Mouse (Mus musculus): ENCODE results near the gene Babam2. TPM values are rescaled to one million over a fixed set of nuclear protein-coding genes. Genes with fewer than 3 reads are reported as not detected.

The Babam2 gene
- total RNA-seq, 4 experiments from 2014 or later, result 43.3 to 54.7 (median 48.8) TPM

GRCm38 (mm10) chr5:31983817-31984368 is 286.4 kb downstream of the Babam2 start:
- no peak for DNase-seq (ENCODE audit: low spot score in 2 of 2)

DNA sequence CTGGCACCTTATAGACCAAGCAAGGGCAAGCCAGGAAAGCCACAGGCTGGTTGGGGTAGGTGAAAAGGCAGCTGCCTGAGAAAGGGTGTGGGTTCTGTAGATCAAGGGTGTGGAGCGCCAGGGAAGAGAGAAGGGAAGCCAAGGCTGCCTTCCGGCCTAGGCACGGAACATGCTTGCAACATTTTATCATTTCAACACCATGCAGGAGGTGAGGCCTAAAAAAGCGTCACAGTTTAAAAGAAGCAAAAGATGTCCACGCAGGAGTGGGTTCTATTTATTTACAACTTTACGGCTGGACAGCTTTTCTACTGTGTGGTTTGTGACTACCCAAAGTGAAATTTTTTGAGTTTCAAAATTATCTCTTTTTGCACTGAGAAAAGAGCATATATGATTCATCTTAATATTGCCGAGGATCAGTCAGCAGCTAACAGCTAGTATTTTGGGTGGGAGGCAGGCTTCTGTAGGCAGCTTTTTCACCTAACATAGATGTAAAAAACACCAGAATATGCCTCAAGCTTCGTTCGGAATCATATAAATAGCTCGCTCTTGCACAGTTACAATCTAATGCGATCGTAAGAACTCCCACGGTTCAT is 287.0 kb downstream of the Babam2 start:
- DNase-seq (ENCODE audit: low spot score in 2 of 2), result peak in 1 of 2 experiments; percentile 60

GRCm38 (mm10) chr5:31985021-31985420 is 287.5 kb downstream of the Babam2 start:
- no peak for DNase-seq (ENCODE audit: low spot score in 2 of 2)

- DNase-seq (ENCODE audit: low spot score in 2 of 2), result no peak
Measured at GRCm38 (mm10) chr5:31987541-31988307, 290.2 kb downstream of the Babam2 start.

- no peak for DNase-seq (ENCODE audit: low spot score in 2 of 2)
Measured at GRCm38 (mm10) chr5:31997189-31997954, 299.9 kb downstream of the Babam2 start.

DNA sequence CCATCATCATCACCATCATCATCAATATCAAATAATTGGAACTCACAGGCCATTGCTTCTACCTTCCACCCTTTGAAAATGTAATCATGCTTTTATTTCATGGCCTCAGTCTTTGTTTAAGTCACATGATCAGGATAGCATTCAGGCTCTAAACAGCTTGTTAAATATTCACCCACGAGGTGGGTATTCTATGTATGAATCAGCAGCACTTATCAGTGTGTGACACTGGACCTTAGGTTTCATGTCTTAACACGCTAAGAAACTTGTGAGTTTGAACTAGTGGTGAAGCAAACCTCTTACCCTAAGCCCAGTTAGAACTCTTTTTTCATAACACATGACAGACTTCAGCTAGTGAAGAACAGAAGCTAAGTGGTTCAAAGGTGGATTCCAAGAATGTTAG is 301.3 kb downstream of the Babam2 start:
- DNase-seq (ENCODE audit: low spot score in 2 of 2), result no peak

- no peak for DNase-seq (ENCODE audit: low spot score in 2 of 2)
Measured at GRCm38 (mm10) chr5:32000076-32000475, 302.6 kb downstream of the Babam2 start.

DNA sequence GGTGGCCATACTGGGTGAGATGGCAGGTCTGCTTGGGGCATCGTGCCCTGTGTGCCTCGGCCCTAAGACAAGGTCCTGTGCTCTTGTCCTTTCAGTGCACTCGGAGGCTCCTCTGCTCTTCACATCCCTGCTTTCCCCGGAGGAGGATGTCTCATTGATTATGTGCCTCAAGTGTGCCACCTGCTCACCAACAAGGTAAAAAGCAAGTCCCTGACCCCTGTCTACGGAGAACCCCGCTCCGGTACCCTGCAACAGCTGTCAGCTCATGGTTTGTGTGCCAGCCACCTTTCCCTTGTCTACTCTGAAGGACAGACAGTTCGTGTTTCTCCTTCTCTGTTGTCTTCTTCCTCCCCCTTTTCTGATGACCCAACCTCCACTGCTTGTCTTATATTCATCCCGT is 303.8 kb downstream of the Babam2 start:
- DNase-seq (ENCODE audit: low spot score in 2 of 2), result no peak

- DNase-seq (ENCODE audit: low spot score in 2 of 2), result no peak
Measured at GRCm38 (mm10) chr5:32001771-32002170, 304.3 kb downstream of the Babam2 start.

GRCm38 (mm10) chr5:32008401-32008800 is 310.9 kb downstream of the Babam2 start:
- no peak for DNase-seq (ENCODE audit: low spot score in 2 of 2)

DNA sequence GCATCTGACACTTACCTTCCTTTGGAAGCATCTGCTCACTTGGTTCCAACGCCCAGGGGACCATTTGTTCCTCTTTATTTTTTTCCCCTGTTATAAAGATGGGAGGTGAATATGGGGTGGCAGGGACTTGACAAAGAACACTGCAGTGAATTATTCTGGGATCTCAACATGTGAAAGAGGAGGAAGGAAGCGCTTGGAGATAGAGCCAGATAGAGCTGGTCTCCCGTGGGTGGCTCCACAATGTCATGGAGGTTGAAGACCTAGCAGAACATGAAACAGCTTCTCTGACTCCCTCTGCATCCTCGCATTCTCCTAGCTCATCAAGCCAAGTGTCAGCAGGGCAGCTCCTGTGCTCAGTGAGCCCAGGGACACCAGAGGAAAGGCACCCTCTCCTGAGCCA is 312.6 kb downstream of the Babam2 start:
- DNase-seq (ENCODE audit: low spot score in 2 of 2), result peak in 1 of 2 experiments; percentile 55

GRCm38 (mm10) chr5:32013053-32013452 is 315.6 kb downstream of the Babam2 start:
- DNase-seq (ENCODE audit: low spot score in 2 of 2), result no peak

DNA sequence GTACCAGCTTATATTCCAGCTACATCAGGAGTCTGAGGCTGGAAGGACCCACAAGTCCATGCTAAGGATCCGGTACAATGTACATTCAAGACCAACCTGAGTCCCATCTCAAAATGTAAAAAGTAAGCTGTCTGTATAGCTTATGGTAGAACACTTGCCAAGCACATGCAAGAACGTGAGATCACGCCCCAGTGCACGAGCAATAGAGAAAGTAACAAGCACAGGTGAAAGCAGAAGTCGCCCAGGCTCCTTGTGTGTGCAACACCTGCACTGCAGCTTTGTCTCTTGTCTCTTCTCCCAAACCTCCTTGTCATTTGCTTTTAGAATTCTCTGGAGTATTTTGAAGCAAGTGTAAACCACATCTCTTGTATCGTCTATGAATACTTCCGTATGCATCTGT is 317.3 kb downstream of the Babam2 start:
- DNase-seq (ENCODE audit: low spot score in 2 of 2), result no peak

DNA sequence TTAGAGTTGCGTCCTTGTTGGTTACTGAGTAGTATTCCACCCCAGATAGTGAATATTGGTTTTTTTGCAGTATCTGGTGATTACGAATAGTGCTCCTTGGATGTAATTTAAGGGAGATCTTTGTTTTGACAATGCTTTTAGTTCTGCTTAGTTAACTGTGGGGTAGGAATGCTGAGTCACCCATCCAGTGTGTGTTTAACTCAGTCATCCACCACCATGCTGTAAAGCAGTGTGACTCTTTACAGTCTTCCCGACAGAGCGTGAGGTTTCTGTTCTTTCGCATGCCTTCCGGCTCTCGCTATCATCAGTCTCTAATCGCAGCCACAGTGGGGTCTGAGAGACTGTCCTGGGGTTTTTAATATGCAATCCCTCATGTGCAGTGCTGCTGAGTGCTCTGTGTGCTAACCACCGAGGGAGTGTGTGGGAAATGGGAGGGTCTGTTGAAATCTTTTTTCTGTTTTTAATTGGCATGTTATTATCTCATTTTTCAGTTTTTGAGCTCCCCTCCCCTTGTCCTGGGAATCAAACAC is 318.5 kb downstream of the Babam2 start:
- no peak for DNase-seq (ENCODE audit: low spot score in 2 of 2)

DNA sequence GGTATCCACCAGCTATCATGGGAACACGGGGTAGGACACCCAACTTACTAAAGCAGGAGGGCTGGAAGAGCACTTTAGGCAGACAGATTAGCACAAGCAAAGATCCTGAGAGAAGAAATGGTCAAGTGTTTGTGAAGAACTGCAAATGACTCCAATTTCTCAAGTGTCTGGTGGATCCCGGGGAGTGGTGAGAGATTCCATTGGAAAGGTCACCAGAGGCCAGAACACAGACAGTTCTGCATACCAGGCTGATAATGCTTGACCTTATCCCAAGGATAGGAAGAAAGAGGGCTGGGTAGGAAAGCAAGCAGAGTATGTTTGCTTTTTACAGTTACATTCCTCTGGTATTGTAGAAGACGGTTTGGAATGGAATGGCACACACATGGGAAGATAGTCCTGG is 320.2 kb downstream of the Babam2 start:
- no peak for DNase-seq (ENCODE audit: low spot score in 2 of 2)

- DNase-seq (ENCODE audit: low spot score in 2 of 2), result no peak
Measured at GRCm38 (mm10) chr5:32018276-32018675, 320.8 kb downstream of the Babam2 start.

DNA sequence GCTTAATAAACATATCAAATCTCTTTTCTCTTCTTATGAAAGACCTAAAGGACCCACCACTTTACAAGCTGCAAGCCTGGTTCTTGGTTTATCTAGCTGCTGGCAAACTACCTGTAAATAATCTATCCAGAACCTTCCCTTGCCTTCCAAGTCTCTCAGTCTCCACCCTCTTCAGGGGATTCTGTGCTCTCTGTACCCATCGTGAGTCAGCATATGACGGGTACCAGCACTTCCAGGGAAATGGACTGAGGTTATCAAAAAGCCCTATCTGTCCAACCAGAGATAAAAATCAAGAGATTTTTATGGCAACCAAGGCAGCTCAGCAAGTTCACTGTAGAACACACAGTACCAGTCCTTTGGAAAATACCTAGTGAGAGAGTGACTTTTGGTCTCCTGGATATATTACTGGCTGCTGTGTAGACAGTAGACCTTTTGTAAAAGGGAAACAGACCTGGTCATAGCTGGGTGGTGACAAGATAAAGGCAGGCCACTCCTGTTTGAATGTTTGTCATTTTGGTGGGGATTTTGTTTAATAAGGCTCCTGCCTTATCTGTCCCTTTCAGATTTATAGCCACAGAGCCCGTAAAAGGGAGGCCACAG is 332.4 kb downstream of the Babam2 start:
- DNase-seq (ENCODE audit: low spot score in 2 of 2), result no peak

DNA sequence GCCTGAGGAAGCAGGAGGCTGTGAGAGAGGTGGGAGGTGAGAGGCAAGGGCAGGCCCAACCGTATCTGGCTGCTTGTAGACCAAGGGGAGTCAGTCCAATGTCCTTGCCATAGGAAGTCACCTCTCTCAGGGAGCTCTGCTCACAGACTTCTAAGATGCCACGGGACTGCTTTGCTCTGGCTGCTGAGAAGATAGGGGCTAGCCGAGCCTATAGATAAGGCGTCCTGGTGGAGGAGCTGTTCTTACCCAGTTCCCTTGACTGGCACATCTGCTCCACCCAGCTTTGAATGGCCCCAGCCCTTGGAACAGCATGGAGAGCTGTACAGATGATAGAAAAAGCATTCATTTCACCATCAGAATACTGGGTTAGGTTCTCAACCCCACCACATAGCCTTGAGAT is 335.7 kb downstream of the Babam2 start:
- no peak for DNase-seq (ENCODE audit: low spot score in 2 of 2)

DNA sequence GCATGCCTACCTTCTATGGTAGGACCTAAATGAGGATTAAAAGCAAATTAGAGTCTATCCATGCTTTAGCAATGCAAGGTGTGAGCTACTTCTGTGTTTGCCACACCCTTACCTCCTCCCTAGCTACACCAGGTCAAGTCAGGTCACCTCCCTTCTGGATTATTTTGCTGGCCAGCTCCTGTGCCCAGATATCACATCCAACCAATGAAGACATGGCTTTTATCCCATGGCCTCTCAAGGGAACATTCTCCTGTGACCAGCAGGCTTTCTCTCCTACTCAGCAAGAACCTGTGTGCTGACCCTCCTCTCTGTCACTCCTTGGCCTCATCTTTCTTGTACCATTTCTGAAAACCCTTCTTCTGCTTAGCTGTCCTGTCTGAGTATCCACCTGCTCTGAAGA is 336.1 kb downstream of the Babam2 start:
- DNase-seq (ENCODE audit: low spot score in 2 of 2), result no peak

- DNase-seq (ENCODE audit: low spot score in 2 of 2), result no peak
Measured at GRCm38 (mm10) chr5:32034475-32035054, 337.1 kb downstream of the Babam2 start.

- peak in 1 of 2 experiments; percentile 62 for DNase-seq (ENCODE audit: low spot score in 2 of 2)
Measured at GRCm38 (mm10) chr5:32035721-32036320, 338.3 kb downstream of the Babam2 start.

All from left cerebral cortex, adult 8-10 months (tissue).